Mouse (Mus musculus): Measurements from ENCODE around the gene Arhgap27. TPM values are rescaled to one million over a fixed set of nuclear protein-coding genes. Genes with fewer than 3 reads are reported as not detected.

Gene Arhgap27
- polyA plus RNA-seq, 1 experiment, result 38.4 TPM

DNA sequence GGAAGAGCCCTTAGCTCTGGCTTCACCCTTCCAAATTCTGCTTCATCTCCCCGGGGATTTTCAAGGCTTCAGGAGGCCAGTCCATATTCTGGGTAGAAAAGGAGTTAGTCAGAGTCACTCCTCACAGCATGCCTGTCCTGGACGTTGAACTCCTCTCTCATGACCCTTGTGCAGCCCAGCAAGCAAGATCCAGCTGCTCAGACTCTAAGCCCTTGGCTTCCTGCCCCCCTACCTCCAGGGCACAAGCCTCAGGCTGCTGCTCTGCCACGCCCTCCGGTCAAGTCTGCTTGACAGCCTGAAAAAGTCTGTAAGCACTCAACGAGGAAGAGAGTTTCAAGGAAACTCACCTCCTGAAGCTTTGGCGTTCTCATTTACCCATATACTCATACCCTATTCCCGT lies 43.1 kb upstream of the Arhgap27 start:
- Histone ChIP-seq H3K27me3 (replicated peaks; ENCODE audit: control insufficient read depth, insufficient read depth, low read length) (no peaks in the 10 kb centered on the region), H3K36me3 (ENCODE audit: control insufficient read depth, insufficient read depth, low read length) (no peaks in the 10 kb centered on the region), H3K4me3 (ENCODE audit: insufficient read depth, low read depth, low read length) (no peak overlapping the region), H3K27ac (ENCODE audit: insufficient read depth, low read depth, low read length) (no peak overlapping the region), H3K4me1 (ENCODE audit: control insufficient read depth, insufficient read depth, low read length) (peaks cover 18% of the 10 kb centered on the region; the same call in 1 of the 2 replicates)
- 29% methylated on average over 7 of the region's 7 CpGs for whole genome bisulfite sequencing
- TF ChIP-seq CTCF (conservative IDR thresholded peaks at IDR 0.05; ENCODE audit: insufficient read depth, insufficient read length, low read depth, low read length), result no peak
- no peak for TF ChIP-seq POLR2A (IDR thresholded peaks at IDR 0.05; ENCODE audit: low read depth, low read length)
- peak; percentile 95 for DNase-seq

DNA sequence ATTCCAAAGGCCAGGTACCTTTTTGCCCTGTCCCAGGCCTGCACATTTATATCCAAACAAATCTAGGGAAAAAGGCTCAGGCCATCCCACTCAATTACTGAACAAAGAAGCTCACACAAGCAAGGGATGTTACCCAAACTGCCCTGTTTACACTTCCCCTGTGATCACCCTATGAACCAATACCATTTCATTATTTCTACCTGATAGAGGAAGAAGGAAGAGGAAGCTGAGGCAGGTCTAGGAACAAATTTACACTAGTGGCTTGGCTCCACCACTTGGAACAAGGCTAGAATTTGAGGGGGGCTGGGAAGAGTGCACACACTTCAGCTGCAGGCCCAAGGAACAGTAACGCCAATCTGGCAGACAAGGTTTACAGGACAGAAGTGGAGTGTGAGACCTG lies 42.3 kb upstream of the Arhgap27 start:
- H3K27ac ChIP-seq (ENCODE audit: insufficient read depth, low read depth, low read length), result no peak overlapping the region; the same call in 1 of the 2 replicates
- no peaks in the 10 kb centered on the region for H3K36me3 ChIP-seq (ENCODE audit: control insufficient read depth, insufficient read depth, low read length)
- TF ChIP-seq POLR2A (IDR thresholded peaks at IDR 0.05; ENCODE audit: low read depth, low read length) (no peak), CTCF (conservative IDR thresholded peaks at IDR 0.05; ENCODE audit: insufficient read depth, insufficient read length, low read depth, low read length) (no peak)
- peaks cover 12% of the 10 kb centered on the region; the same call in 1 of the 2 replicates for H3K4me1 ChIP-seq (ENCODE audit: control insufficient read depth, insufficient read depth, low read length)
- no peak overlapping the region for H3K4me3 ChIP-seq (ENCODE audit: insufficient read depth, low read depth, low read length)
- 77% methylated on average over 1 of the region's 1 CpGs for WGBS
- no peak for DNase-seq
- no peaks in the 10 kb centered on the region for H3K27me3 ChIP-seq (replicated peaks; ENCODE audit: control insufficient read depth, insufficient read depth, low read length)

DNA sequence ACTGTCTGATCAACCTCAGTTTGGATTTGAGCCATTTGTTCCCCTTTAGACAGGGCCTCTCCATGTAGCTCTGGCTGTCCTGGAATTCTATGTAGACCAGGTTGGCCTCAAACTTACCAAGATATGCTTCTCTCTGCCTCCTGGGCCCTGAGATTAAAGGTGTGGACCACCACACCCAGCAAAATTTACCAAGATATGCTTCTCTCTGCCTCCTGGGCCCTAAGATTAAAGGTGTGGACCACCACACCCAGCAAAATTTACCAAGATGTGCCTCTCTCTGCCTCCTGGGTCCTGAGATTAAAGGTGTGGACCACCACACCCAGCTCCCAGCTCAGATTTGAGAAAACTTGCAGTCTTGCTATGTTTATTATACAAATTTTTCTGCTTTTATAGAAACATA lies 41.1 kb upstream of the Arhgap27 start:
- DNase-seq, result no peak
- H3K27ac ChIP-seq (ENCODE audit: insufficient read depth, low read depth, low read length), result no peak overlapping the region
- H3K27me3 ChIP-seq (replicated peaks; ENCODE audit: control insufficient read depth, insufficient read depth, low read length), result no peaks in the 10 kb centered on the region
- peaks cover 10% of the 10 kb centered on the region; the same call in 1 of the 2 replicates for H3K4me1 ChIP-seq (ENCODE audit: control insufficient read depth, insufficient read depth, low read length)
- H3K4me3 ChIP-seq (ENCODE audit: insufficient read depth, low read depth, low read length), result no peak overlapping the region
- no peaks in the 10 kb centered on the region for H3K36me3 ChIP-seq (ENCODE audit: control insufficient read depth, insufficient read depth, low read length)
- no peak for TF ChIP-seq CTCF (conservative IDR thresholded peaks at IDR 0.05; ENCODE audit: insufficient read depth, insufficient read length, low read depth, low read length)
- TF ChIP-seq POLR2A (IDR thresholded peaks at IDR 0.05; ENCODE audit: low read depth, low read length), result no peak

DNA sequence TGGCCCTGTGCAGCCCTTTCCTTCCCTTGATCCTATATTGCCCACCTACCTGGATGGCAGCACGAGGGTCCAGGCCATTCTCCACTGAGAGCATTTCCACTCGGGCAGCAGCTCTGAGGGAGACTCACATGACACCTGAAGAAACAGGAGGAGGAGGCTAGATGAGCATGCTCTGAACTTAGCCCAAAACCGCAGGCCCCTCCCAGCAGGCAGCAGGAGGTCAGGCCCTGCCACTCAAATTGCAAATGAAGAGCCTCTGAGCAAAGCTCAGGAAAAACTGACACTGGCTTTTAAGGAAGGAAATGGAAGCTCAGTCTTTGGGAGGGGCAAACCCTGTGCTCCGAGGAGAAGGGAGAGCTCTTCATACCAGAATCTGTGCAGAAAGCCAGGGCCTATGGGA lies 40.3 kb upstream of the Arhgap27 start:
- Histone ChIP-seq H3K27ac (ENCODE audit: insufficient read depth, low read depth, low read length) (no peak overlapping the region), H3K36me3 (ENCODE audit: control insufficient read depth, insufficient read depth, low read length) (no peaks in the 10 kb centered on the region), H3K4me1 (ENCODE audit: control insufficient read depth, insufficient read depth, low read length) (peaks cover 10% of the 10 kb centered on the region; the same call in 1 of the 2 replicates), H3K27me3 (replicated peaks; ENCODE audit: control insufficient read depth, insufficient read depth, low read length) (no peaks in the 10 kb centered on the region), H3K4me3 (ENCODE audit: insufficient read depth, low read depth, low read length) (no peak overlapping the region)
- 42% methylated on average over 4 of the region's 4 CpGs for WGBS
- DNase-seq, result peak; percentile 86
- no peak for TF ChIP-seq CTCF (conservative IDR thresholded peaks at IDR 0.05; ENCODE audit: insufficient read depth, insufficient read length, low read depth, low read length)

DNA sequence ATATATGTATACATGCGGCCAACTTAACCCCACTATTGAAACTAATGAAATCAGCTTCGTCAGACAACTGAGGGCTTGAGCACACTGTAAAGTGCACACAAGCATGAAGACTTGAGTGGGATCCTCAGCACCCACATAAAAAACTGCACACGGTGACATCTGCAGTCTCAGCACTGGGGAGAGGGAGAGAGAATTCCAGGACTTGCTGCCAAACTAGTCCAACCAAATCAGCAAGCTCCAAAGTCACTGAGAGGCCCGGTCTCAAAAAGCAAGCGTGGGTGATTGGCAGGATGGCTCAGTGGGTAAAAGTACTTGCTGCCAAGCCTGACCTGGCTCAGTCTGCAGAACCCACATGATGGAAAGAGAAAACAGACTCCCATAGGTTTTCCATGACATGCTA lies 39.2 kb upstream of the Arhgap27 start:
- WGBS, result 73% methylated on average over 5 of the region's 5 CpGs
- H3K4me3 ChIP-seq (ENCODE audit: insufficient read depth, low read depth, low read length), result no peak overlapping the region
- no peak for TF ChIP-seq POLR2A (IDR thresholded peaks at IDR 0.05; ENCODE audit: low read depth, low read length)
- TF ChIP-seq CTCF (conservative IDR thresholded peaks at IDR 0.05; ENCODE audit: insufficient read depth, insufficient read length, low read depth, low read length), result no peak
- no peaks in the 10 kb centered on the region for H3K36me3 ChIP-seq (ENCODE audit: control insufficient read depth, insufficient read depth, low read length)
- no peak overlapping the region for H3K27ac ChIP-seq (ENCODE audit: insufficient read depth, low read depth, low read length)
- no peaks in the 10 kb centered on the region for H3K27me3 ChIP-seq (replicated peaks; ENCODE audit: control insufficient read depth, insufficient read depth, low read length)
- no peak for DNase-seq
- H3K4me1 ChIP-seq (ENCODE audit: control insufficient read depth, insufficient read depth, low read length), result peaks cover 10% of the 10 kb centered on the region; the same call in 1 of the 2 replicates

DNA sequence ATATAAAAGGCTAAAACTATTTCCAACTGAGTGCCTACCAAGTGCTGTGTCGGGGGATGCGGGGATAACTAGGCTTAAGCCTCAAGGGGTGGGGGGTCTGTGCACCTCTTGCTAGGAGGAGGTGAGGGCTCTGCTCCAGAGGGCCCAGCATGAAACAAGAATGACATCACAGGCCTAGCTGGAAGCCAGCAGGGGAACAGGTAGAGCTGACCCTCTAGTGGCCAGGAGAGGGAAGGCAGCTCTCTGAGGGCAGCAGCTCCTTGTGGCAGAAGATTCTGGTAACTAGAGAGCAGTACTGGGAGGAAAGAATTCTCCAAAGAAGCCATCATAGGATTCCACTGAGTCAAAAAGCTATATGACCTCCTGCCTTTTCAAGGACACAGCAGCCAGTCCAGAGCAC lies 38.7 kb upstream of the Arhgap27 start:
- peak; percentile 78 for DNase-seq
- WGBS, result 69% methylated on average over 2 of the region's 2 CpGs
- Histone ChIP-seq H3K27ac (ENCODE audit: insufficient read depth, low read depth, low read length) (no peak overlapping the region), H3K4me1 (ENCODE audit: control insufficient read depth, insufficient read depth, low read length) (peaks cover 10% of the 10 kb centered on the region; the same call in 1 of the 2 replicates), H3K36me3 (ENCODE audit: control insufficient read depth, insufficient read depth, low read length) (no peaks in the 10 kb centered on the region), H3K4me3 (ENCODE audit: insufficient read depth, low read depth, low read length) (no peak overlapping the region), H3K27me3 (replicated peaks; ENCODE audit: control insufficient read depth, insufficient read depth, low read length) (no peaks in the 10 kb centered on the region)
- TF ChIP-seq CTCF (conservative IDR thresholded peaks at IDR 0.05; ENCODE audit: insufficient read depth, insufficient read length, low read depth, low read length), result peak; percentile 88
- TF ChIP-seq POLR2A (IDR thresholded peaks at IDR 0.05; ENCODE audit: low read depth, low read length), result no peak

DNA sequence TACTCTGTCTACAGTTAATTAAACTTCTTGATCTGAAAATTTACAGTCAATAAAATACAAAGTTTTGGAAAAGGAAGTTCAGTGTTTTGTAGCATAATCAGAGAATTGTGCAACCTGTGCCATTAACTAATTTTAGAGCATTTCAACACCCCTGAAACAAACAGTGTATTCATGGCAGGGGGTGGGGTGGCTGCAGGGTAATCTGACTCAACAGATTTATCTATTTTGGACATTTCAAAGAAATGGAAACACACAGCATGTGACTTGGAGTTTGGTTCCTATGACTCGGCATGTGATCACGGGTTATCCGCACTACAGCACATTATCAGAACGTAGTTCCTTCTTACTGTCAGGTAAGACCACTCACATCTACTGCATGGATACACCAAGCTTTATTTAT lies 36.5 kb upstream of the Arhgap27 start:
- no peaks in the 10 kb centered on the region; the same call in 1 of the 2 replicates for H3K36me3 ChIP-seq (ENCODE audit: control insufficient read depth, insufficient read depth, low read length)
- TF ChIP-seq POLR2A (IDR thresholded peaks at IDR 0.05; ENCODE audit: low read depth, low read length) (no peak), CTCF (conservative IDR thresholded peaks at IDR 0.05; ENCODE audit: insufficient read depth, insufficient read length, low read depth, low read length) (no peak)
- H3K4me3 ChIP-seq (ENCODE audit: insufficient read depth, low read depth, low read length), result no peak overlapping the region
- no peak overlapping the region for H3K27ac ChIP-seq (ENCODE audit: insufficient read depth, low read depth, low read length)
- WGBS, result 83% methylated on average over 4 of the region's 4 CpGs
- no peaks in the 10 kb centered on the region for H3K27me3 ChIP-seq (replicated peaks; ENCODE audit: control insufficient read depth, insufficient read depth, low read length)
- H3K4me1 ChIP-seq (ENCODE audit: control insufficient read depth, insufficient read depth, low read length), result peaks cover 5% of the 10 kb centered on the region; the same call in 1 of the 2 replicates
- no peak for DNase-seq

All from kidney, adult 2 months (tissue).